Mouse (Mus musculus): ENCODE measurements around the gene Ergic3.

DNA sequence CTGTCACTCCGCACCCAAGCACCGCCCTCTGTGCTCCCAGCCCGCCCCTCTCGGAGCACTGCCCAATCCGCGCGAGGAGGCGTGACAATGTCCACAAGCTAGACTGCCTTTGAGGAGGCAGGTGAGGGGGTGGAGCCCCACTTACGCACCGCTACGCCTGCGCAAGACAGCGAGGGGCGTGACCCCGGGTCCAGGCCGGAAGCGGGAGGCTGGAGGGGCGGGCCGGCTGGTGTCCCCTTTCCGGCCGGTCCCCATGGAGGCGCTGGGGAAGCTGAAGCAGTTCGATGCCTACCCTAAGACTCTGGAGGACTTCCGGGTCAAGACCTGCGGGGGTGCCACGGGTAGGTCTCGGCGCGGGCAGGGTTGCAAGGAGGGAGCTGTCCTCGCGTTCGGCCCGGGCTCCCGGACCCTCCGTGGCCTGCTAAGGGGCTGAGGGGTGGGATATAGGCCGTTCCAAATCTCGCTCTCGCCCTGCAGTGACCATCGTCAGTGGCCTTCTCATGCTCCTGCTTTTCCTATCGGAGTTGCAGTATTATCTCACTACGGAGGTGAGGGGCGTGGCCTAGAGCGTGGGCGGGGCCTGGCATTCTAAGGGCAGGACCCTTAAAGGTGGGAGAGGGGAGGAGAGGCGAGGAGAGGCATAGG lies at the start of gene Ergic3, which contains the start of gene 6430550D23Rik:
- TF ChIP-seq POLR2A (IDR thresholded peaks at IDR 0.05; ENCODE audit: extremely low read depth, insufficient read depth, low read length), result peak; percentile 13; the same call in 1 of the 2 replicates
- TF ChIP-seq CTCF (IDR thresholded peaks at IDR 0.05; ENCODE audit: low read depth, low read length), result no peak

Measured in liver, adult 2 months (tissue).